Mouse (Mus musculus): ENCODE results near the gene Clspn.
"Not testable (repeated sequence)": the region's sequence is repeated elsewhere in the genome, so short reads cannot be mapped to it uniquely, and the experiment has no call there.

The Clspn gene

DNA sequence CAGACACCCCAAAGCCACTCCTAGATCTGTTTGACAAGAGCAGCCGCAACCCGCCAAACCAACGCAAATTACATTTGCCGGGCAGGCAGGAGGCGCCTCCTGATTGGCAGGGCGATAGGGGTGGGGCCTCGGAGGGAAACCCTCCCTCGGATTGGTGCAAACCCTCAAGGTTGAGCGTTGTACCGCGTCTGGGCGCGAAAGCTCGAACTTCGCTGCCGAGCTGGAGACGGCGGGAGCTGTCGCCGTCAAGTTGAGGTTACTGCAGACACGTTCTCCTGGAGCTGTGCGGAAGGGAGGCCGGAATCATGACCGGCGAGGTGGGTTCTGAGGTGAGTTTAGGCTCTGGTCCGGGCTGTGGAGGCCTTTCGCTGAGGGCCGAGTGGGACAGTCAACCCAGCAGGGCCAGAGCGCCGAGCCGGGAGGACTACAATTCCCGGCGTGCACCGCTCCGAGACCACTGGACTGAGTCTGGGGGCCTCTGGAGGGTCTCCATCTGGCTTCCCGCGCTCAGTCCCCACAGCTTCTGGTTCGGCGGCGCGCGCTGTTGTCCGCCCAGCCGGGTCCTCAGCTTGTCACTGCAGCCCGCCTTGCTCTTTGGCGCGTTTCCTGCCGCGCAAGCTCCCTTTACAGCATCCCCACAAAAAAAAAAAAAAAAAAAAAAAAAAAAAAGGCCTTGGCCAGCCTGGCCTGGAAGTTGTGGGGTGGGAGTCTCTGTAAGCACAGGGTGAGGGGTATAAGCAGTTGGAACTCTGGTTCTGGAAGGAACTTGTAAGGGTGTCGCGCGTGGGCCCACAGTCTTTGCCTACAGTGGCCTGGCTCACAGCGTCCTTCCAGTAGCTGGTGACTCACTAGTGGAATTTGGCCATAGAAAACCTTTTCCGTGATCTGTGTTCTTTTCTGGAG is at the start of gene Clspn:
TSS of gene Clspn (plus strand) at position 127 of the 903 bp plus-strand sequence.
- peak; percentile 77 for DNase-seq

DNA sequence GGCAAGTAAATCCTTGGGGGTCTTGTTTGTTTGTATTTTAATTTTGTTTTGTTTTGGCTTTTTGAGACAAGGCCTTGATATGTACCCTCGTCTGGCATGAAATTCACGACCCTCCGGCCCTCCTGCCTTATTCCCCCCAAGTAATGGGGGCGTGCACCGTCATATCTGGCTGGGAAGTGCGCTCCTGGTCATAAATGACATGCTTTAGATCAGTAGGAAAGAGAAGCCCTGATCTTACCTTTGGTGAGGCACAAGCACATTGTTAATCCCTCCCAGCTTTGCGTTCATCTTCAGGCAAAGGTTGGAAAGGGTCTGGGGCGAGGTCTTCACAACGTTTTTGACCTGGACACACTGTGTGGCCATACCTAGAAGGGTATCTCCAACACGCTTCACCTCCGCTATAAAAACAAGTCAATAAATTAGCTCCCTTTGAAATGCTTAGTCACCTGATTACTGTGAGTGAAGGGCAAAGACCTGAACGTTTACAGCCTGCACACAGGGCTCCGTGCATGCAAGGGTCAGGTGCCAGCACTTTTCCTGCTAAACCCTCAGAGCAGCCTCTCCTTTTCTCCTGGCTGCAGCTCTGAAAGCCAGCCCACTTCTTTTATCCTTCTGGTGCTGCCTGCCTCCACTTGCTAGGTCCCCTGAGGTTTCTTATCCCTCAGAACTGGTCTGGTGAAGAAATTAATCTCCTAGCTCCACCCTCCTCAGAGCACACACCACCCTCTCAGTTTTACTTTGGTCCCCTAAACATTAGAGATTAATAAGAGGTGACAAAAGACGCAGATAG is 48.4 kb upstream of the Clspn start:
- DNase-seq, result no peak

DNA sequence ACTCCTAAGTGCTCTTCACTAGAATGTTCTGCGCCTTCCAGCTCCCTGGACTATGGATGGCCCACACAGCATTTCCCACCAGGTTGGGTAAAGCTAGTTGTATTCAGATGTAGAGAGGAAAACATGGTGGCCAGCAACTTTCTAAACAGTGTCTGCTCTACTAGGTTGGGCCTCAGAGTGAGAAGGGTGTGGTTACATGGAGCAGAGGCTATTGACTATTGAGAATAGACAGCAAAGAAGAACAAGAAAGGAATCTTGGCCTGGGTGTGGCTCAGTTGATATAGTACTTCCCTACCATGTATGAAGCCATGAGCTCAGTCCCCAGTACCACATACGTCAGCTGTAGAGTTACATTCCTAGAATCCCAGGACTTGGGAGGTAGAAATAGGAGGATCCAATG is 47.7 kb upstream of the Clspn start:
- no peak for DNase-seq

- no peak for DNase-seq
These were observed 45.7 kb upstream of the Clspn start for GRCm38 (mm10) chr4:126511013-126511412.

DNA sequence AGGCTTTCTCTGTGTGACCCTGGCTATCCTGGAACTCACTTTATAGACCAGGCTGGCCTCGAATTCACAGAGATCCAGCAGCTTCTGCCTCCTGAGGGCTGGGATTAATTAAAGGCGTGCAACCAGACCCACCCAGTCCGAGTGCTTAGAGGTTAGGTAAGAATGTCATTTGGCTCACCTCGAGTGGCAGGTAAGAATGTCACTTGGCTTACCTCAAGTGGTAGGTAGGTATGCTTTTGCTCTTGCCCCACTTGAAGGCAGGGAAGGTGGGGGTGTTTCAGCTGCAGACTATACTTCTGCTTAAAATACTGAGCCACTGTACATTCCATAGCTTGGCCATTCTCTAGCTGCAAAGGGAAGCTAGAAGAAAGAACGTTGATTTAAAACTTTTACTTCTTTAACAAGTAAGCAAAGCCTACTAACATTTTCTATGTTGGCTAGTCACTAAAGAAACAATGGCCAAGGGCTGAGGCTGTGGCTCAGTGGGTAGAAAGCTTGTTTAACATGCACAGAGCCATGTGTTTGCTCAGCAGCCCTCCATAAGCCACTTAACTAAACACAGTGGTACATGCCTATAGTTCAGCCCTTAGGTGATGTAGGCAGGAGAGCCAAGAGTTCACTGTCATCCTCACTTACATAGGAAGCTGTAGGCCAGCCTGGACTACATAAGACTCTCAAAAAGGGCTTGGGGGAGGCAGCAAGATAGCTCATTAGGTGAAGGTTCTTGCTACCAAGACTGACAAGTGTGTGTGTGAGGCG is 44.2 kb upstream of the Clspn start:
- DNase-seq, result no peak

DNA sequence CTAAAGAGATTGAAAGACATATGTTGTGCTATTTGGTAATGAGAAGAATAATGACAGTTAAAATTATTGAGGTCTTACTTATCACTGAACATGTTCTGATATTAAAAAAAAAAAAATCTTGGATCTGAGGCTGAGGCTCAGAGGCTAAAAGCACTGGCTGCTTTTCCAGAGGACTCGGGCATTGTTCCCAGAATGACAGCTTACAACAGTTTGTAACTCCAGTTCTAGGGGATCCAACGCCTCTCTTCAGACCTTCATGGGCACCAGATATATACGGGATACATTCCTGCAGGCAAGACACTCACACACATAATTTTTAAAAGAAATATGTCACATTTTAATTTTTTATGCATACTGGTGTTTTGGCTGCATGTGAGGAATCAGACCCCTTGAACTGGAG is 30.6 kb upstream of the Clspn start:
- DNase-seq, result no peak

GRCm38 (mm10) chr4:126526828-126527227 is 29.9 kb upstream of the Clspn start:
- no peak for DNase-seq

GRCm38 (mm10) chr4:126532292-126532691 is 24.4 kb upstream of the Clspn start:
- no peak for DNase-seq

DNA sequence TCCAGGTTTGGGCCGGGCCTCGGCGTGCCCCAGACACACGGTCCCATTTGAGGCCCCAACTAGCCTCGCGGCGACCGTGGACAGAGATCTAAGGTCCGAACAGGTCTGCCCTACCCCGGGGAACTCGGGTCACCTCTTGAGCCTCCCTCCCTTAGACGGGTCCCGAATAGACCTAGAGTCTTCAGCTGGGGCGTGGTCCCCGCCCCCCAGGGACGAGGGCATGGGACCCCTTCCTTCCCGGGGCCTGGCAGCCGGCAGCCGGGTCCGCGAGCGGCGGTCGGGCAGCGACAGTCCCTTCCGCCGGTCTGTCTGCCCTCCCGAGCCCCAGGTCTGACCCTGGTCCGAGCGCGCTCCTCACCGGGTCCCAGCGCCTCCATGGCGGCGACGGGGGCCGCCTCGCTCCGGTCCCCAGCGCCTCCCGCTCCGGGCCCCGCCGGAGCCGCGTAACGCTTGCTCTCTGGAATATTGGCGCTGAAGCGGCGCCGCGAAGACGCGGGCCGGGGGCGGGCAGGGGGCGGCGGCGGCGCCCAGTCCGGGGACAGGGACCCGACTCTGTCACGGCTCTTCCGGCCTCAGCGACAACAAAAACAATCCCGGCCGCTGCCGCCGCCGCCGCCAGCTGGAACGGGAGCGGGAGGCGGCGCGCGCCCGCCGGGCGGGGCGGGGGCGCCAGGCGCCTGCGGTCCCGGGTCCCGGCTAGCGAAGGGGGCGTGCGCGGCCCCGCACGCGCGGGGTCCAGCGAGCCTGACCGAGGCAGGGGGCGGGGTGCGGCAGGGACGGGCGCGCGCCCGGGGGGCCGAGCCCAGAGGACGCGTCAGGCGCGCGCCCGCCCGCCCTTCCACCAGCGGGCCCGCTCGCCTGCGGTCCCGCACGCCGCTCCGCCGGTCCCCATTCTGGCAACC is 23.7 kb upstream of the Clspn start, which contains the start of gene Ago4:
TSS of gene Ago4 (minus strand) at position 646 of the 902 bp plus-strand sequence.
- peak; percentile 24 for DNase-seq

DNA sequence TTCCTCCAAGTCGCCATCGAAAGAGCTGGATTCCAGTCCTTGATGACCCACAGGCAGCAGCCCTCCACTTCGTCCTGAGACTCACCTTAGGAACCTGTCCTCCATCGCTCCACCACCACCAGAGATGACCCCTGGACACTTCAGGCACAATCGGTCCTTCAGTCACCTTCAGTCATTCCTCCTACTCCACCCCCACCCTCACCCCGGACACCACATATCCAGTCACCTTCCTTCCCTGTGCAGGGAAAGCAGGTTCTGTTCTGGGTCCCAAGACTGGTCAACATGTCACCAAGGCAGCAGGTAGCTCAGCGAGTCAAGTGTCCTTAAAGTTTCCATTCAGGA is 23.0 kb upstream of the Clspn start:
- DNase-seq, result no peak

GRCm38 (mm10) chr4:126535631-126536030 is 21.1 kb upstream of the Clspn start:
- DNase-seq, result not testable (repeated sequence)

DNA sequence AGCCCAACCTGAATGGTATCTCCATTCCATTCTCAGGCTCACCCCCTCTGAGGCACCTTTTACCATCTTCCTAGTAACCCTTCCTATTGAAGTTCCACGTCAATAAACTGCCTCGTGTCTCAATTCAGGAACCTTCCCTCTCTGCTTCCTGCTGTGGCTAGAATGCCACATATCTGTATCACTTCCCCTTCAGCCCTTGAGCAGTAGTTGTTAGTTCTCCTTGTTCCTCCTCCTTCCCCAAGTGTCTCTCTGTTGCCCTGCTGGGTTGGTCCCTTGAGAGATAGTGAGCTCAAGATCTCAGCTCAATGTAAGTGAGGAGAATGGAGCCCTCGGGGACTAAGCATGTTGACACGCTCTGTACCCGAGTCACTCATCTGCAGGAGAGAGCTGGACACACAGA is 19.9 kb upstream of the Clspn start:
- no peak for DNase-seq

- DNase-seq, result no peak
These were observed 16.2 kb upstream of the Clspn start for GRCm38 (mm10) chr4:126540487-126541071.

- DNase-seq, result no peak
These were observed 13.9 kb upstream of the Clspn start for GRCm38 (mm10) chr4:126542838-126543237.

- DNase-seq, result no peak
These were observed 11.7 kb upstream of the Clspn start for GRCm38 (mm10) chr4:126545016-126545415.

DNA sequence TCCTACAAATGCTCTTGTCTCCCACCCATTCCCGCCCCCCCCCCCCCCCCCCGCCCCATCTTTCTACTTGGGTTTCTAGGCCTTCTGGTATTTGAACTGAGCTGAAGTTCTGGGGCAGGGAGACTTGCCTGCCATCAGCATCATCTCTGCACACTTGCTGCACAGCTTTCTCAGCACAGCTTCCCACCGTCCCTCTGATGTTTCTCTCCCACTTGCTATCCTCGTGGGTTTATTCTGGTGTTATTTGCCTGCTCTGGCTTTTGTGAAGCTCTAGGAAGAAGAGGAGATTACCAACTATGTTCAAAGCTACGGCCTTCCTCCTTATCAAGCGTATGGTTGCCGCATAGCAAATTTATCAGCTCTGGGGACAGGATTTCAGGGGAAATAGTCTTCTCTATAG is 11.0 kb upstream of the Clspn start:
- no peak for DNase-seq

- DNase-seq, result no peak
These were observed 10.6 kb upstream of the Clspn start for GRCm38 (mm10) chr4:126546183-126546582.

GRCm38 (mm10) chr4:126552136-126552535 is 4.6 kb upstream of the Clspn start:
- DNase-seq, result no peak

DNA sequence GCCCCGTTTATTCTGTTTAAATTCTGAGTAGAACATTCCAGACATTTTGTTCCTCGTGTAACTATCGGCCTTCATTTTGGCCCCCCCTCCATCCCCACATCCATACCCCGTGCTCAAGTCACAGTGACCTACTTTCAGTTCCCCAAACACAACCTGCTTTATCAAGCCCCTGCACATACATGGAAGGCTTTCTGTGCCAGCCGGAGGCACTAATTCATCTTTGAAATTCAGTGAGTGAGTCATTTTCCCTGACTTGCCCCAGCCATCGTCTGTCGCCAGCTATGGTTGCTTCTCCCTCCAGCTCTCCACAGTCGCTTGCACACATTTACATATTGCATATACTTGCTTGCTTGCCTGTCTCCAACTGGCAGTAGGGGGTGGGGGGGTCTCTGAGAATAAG is 3.6 kb upstream of the Clspn start:
- no peak for DNase-seq

GRCm38 (mm10) chr4:126553685-126554084 is 3.0 kb upstream of the Clspn start:
- no peak for DNase-seq

DNA sequence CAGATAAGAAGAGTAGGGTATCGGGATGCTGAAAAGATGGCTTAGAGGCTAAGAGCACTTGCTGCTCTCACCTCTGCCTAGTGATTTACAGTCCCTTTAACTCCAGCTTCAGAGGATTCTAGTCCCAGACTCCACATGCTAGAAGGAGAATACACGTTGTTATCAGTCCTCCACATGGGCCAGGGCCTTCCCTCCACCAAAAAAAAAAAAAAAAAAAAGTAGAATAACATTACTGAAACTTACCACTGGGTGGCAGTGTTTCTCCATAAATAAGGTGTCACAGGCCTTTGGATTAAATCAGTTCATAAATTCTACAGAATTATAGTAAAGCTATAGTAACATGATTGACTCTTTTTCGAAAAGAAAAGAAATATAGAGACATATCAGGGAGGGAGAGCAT is 2.3 kb upstream of the Clspn start:
- no peak for DNase-seq

- no peak for DNase-seq
These were observed 7.1 kb downstream of the Clspn start for GRCm38 (mm10) chr4:126563798-126564197.

Data from kidney, adult 11 months (tissue).